Mouse (Mus musculus) cerebellum, adult 8-10 months (tissue): ENCODE data around the gene Rap2b.

Experiments used
- DNase-seq: peaks from one replicate; pipeline ENCODE4 v3.0.0; 2022

Gene Rap2b

DNA sequence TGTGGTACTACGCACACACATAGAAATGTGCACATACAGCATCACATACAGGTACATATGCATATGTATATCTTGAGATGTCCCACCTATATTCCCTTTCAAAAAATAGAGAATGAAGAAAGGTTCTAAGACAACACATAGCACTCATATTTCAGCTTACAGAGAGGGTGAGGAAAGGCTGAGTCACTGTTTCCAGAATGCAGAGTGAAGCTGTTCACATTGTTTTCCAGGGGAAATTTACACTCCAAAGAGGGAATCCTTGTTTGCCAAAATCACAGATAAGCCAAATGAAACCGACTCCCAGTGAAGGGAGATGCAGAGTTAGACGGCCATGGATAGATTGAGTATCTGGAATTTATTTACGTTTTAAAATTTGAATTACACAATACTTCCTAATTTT lies 30.1 kb downstream of the Rap2b start:
- DNase-seq = no peak

DNA sequence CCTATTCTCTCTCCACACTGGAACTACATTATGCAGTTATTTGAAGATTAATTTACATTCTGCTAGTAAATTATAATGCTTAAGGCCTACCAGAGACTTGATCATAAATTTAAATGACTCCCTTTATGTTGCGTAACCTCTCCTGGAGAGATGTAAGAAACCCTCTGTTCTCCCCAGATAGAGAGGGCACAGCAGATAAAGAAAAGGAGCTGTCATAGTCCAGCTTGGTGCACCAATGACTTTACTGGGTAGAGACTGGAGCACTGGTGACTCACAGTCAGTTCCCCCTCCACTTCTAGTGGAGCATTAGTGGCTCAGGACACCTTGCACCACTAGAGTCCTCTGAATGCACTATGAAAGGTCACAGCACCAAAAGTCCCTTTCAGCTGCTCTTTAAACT lies 31.4 kb downstream of the Rap2b start:
- DNase-seq = no peak

GRCm38 (mm10) chr3:61393520-61393919 lies 32.1 kb downstream of the Rap2b start:
- DNase-seq = no peak

GRCm38 (mm10) chr3:61395382-61395781 lies 33.9 kb downstream of the Rap2b start:
- DNase-seq = no peak

- DNase-seq = no peak
Observed at GRCm38 (mm10) chr3:61396728-61397127, 35.3 kb downstream of the Rap2b start.

GRCm38 (mm10) chr3:61400823-61401387 lies 39.5 kb downstream of the Rap2b start:
- no peak for DNase-seq

GRCm38 (mm10) chr3:61406921-61407320 lies 45.5 kb downstream of the Rap2b start:
- no peak for DNase-seq

DNA sequence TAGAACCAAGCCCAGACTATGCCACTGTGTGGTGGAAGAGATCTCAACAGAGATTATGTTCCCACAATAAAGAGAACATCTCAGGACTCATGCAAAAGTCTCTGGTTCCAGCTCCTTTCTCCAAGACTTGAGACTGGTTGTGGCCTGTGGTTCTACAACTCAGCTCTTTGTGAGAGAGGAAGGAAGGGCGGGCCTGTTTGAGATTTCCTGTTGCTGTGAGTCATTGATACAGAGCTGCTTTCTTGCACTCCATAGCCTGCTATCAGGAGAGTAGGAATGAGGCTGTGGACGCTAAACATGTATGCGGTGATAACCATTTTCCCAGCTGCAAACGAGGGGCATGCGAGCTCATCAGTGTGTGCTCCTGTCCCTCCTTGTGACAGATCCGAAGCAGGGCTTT lies 48.2 kb downstream of the Rap2b start:
- DNase-seq = no peak

DNA sequence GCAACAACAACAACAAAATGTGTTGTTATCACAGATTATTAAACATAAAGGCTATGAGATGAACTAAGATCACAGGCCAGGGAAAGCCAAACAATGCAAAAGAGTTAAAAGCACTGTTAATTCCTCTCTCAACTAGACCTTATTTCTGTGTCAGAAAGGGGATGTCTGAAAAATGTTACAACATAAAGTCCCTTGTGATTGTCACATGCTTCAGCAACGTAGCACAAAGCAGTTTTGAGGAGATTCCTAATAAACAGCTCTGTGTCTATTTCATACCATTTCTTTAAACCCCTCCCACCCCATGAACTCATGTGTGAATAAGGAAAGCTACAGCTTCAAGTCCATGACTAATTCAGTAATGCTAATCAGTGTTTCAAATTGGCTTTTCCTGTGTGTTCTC lies 54.4 kb downstream of the Rap2b start:
- no peak for DNase-seq
